Mouse (Mus musculus): ENCODE results near the gene Tubb5.
A peak's percentile ranks its signal among the peaks of the same experiment; 100 is the strongest.

Gene Tubb5

GRCm38 (mm10) chr17:35822964-35823937, 14.9 kb downstream of the Tubb5 start, which contains the start of gene Flot1:
Flot1 (plus strand) TSS chr17:35823230.
- DNase-seq = peak; percentile 96

- no peak for DNase-seq
Observed at GRCm38 (mm10) chr17:35822564-35822963, 15.5 kb downstream of the Tubb5 start.

GRCm38 (mm10) chr17:35821439-35822430, 16.4 kb downstream of the Tubb5 start, which contains the start of gene Ier3:
Ier3 (plus strand) TSS chr17:35821684.
- peak; percentile 96 for DNase-seq

GRCm38 (mm10) chr17:35820111-35820510, 18.0 kb downstream of the Tubb5 start:
- DNase-seq = no peak

GRCm38 (mm10) chr17:35817226-35817625, 20.9 kb downstream of the Tubb5 start:
- no peak for DNase-seq

- no peak for DNase-seq
Observed at GRCm38 (mm10) chr17:35816686-35817085, 21.4 kb downstream of the Tubb5 start.

GRCm38 (mm10) chr17:35815836-35816235, 22.3 kb downstream of the Tubb5 start:
- no peak for DNase-seq

GRCm38 (mm10) chr17:35814678-35815077, 23.4 kb downstream of the Tubb5 start:
- no peak for DNase-seq

GRCm38 (mm10) chr17:35813653-35814052, 24.5 kb downstream of the Tubb5 start:
- DNase-seq = peak; percentile 61

- DNase-seq = peak; percentile 99
Observed at GRCm38 (mm10) chr17:35813245-35813647, 24.9 kb downstream of the Tubb5 start.

- DNase-seq = no peak
Observed at GRCm38 (mm10) chr17:35812736-35813135, 25.4 kb downstream of the Tubb5 start.

GRCm38 (mm10) chr17:35812307-35812706, 25.8 kb downstream of the Tubb5 start:
- no peak for DNase-seq

GRCm38 (mm10) chr17:35810900-35811648, 27.0 kb downstream of the Tubb5 start:
- DNase-seq = no peak

- no peak for DNase-seq
Observed at GRCm38 (mm10) chr17:35809395-35809794, 28.7 kb downstream of the Tubb5 start.

GRCm38 (mm10) chr17:35808073-35808472, 30.0 kb downstream of the Tubb5 start:
- DNase-seq = peak; percentile 93

GRCm38 (mm10) chr17:35803858-35804399, 34.2 kb downstream of the Tubb5 start:
- no peak for DNase-seq

- peak; percentile 77 for DNase-seq
Observed at GRCm38 (mm10) chr17:35803020-35803419, 35.1 kb downstream of the Tubb5 start.

- DNase-seq = peak; percentile 56
Observed at GRCm38 (mm10) chr17:35800905-35801304, 37.2 kb downstream of the Tubb5 start.

- DNase-seq = no peak
Observed at GRCm38 (mm10) chr17:35796835-35797234, 41.3 kb downstream of the Tubb5 start.

GRCm38 (mm10) chr17:35795656-35796055, 42.5 kb downstream of the Tubb5 start:
- DNase-seq = no peak

GRCm38 (mm10) chr17:35795099-35795498, 43.0 kb downstream of the Tubb5 start:
- DNase-seq = no peak

GRCm38 (mm10) chr17:35792837-35793236, 45.3 kb downstream of the Tubb5 start:
- DNase-seq = no peak

Measured in lung, postnatal 36 days (tissue).